Mouse (Mus musculus) midbrain, embryonic 11.5 days (tissue): ENCODE measurements at regions not wholly inside any gene's neighbourhood (a gene's known extent, or its start where the extent isn't known, plus 50 kb on each side); places are given as distances from the start of the nearest gene placed in this dataset.
A peak's percentile ranks its signal among the peaks of the same experiment; 100 is the strongest.

Experiments
- ATAC-seq: fragments of 200-750 bp; cut with Nextera tagmentation; 2 replicates; pipeline ENCODE4 v1.8.0; 2017; ENCODE audit warnings: moderate TSS enrichment, moderate library complexity; ENCODE audit not compliant: low FRiP score
- DNase-seq: peaks from one replicate; pipeline ENCODE4 v3.0.0; 2015; ENCODE audit warnings: low spot score; ENCODE audit errors: missing footprints
- H3K27ac ChIP-seq: fragments of 300-500 bp; sonication (generic); 2 replicates; pipeline ENCODE4 v1.5.1; 2014; ENCODE audit warnings: low read depth, low read length
- H3K27me3 ChIP-seq: fragments of 300-500 bp; sonication (generic); 2 replicates; pipeline ENCODE4 v1.6.1; 2014; ENCODE audit warnings: mild to moderate bottlenecking, low read length, moderate library complexity, mixed read lengths; ENCODE audit not compliant: control insufficient read depth, insufficient read depth
- H3K36me3 ChIP-seq: fragments of 300-500 bp; sonication (generic); 2 replicates; pipeline ENCODE4 v1.6.1; 2014; ENCODE audit warnings: mild to moderate bottlenecking, low read length, moderate library complexity, mixed read lengths; ENCODE audit not compliant: control insufficient read depth, insufficient read depth
- H3K4me1 ChIP-seq: fragments of 300-500 bp; sonication (generic); 2 replicates; pipeline ENCODE4 v1.6.1; 2014; ENCODE audit warnings: low read length; ENCODE audit not compliant: control insufficient read depth, insufficient read depth
- H3K4me2 ChIP-seq: fragments of 300-500 bp; sonication (generic); 2 replicates; pipeline ENCODE4 v1.6.1; 2014; ENCODE audit warnings: mild to moderate bottlenecking, moderate library complexity
- H3K4me3 ChIP-seq: fragments of 300-500 bp; sonication (generic); 2 replicates; pipeline ENCODE4 v1.5.1; 2014; ENCODE audit warnings: low read depth, low read length
- H3K9ac ChIP-seq: fragments of 300-500 bp; sonication (generic); 2 replicates; pipeline ENCODE4 v1.6.1; 2014; ENCODE audit warnings: low read length
- H3K9me3 ChIP-seq: fragments of 300-500 bp; sonication (generic); 2 replicates; pipeline ENCODE4 v1.6.1; 2016; ENCODE audit warnings: low read length; ENCODE audit not compliant: control insufficient read depth
- WGBS: fragments of 180-500 bp; shearing (Covaris S2); extraction: QIAGEN DNeasy Blood & Tissue Kit; methylation state at CpG from one replicate; pipeline ENCODE4 v1.1.7; 2014; 5-methylcytosine and 5-hydroxymethylcytosine counted together

DNA sequence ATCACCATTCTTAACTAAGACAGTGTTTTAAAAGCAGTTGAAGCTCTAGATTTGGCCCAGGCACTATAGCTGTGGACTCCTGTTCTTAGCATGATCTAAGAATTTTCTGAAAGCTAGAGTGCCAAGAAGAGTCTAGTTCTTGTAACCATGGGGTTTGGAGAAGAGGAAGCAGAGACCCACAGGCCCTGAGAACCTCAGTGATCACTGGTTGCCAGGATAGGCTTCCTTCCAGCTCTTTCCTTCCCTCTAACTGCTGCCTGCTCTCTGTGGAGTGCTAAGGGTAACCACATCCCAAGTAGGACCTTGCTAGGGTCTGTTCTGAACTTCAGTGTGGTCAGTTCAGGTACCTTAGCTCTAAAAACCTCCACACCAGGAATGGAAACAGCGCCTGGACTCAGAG, 81.0 kb upstream of the Arhgap5 start:
- ATAC-seq, result no peak
- no peak for DNase-seq
- WGBS, result 94% methylated on average over 1 of the region's 1 CpGs

DNA sequence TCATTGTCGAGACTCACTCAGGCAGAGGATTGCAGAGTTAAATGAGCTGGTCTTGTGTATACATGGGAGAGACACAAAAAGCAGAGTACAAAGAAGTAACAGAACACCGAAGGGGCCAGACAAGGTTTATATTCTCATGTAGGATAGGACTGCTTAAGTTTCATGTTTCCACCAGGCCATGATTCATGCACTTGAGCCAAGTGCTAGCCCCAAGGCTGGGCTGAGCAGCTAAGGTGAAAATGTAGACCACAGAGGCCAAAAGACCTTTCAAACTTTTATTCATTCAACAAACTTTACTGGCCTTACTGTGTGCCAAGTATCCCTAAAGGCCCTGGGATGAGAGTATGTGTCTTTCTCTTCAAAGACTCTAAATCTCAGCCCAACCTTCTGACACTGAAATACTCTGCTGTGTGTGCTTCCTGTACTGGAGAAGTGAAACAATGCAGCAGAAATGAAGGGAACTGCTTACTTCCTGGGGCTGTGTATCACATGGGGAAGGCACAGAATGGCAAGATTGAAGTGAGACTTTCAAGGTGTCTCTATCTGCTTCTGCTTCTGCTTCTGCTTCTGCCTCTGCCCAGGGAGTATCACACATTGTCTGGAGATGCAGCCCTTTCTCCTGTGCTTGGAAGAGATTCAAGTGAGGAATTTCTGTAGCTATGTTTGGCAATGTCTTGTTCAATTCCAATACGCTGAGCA, 79.3 kb upstream of the Arhgap5 start:
- DNase-seq (peak; percentile 65), ATAC-seq (no peak)
- WGBS, result 82% methylated on average over 3 of the region's 3 CpGs
- Histone ChIP-seq H3K27ac (no peak overlapping the region), H3K4me1 (no peaks in the 10 kb centered on the region), H3K9me3 (no peaks in the 10 kb centered on the region), H3K27me3 (no peaks in the 10 kb centered on the region), H3K36me3 (no peaks in the 10 kb centered on the region), H3K4me3 (no peak overlapping the region), H3K4me2 (no peak overlapping the region), H3K9ac (no peak overlapping the region)

More for the DNA sequence above, 81.0 kb upstream of the Arhgap5 start:
- no peaks in the 10 kb centered on the region for H3K4me1 ChIP-seq
- H3K9me3 ChIP-seq, result no peaks in the 10 kb centered on the region
- H3K27ac ChIP-seq, result no peak overlapping the region
- H3K4me3 ChIP-seq, result no peak overlapping the region
- H3K4me2 ChIP-seq, result no peak overlapping the region
- no peaks in the 10 kb centered on the region for H3K36me3 ChIP-seq
- H3K27me3 ChIP-seq, result no peaks in the 10 kb centered on the region
- no peak overlapping the region for H3K9ac ChIP-seq

DNA sequence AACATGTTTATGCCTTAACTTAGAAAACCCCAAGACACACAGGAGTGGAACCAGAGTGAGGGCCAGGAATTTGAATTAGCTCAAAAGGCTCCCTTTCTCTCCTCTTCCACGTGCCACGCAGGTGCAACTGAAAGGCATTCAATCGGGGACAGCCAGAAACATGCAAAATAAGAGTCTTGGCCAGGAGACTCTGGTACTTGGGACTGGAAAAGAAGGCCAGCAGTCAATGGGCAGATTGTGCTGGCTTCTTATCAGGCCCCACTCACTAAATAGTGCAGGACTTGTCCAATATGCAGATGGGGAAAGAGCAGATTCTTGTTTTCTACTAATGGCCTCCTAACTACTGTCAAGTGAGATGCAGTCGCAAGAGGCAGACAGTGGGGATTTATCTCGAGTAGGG, 73.8 kb upstream of the Arhgap5 start:
- Histone ChIP-seq H3K9me3 (no peaks in the 10 kb centered on the region), H3K4me2 (no peak overlapping the region), H3K36me3 (no peaks in the 10 kb centered on the region), H3K4me1 (no peaks in the 10 kb centered on the region), H3K27ac (no peak overlapping the region), H3K27me3 (no peaks in the 10 kb centered on the region), H3K9ac (no peak overlapping the region), H3K4me3 (no peak overlapping the region)
- DNase-seq (no peak), ATAC-seq (no peak)
- WGBS, result 76% methylated on average over 5 of the region's 5 CpGs

DNA sequence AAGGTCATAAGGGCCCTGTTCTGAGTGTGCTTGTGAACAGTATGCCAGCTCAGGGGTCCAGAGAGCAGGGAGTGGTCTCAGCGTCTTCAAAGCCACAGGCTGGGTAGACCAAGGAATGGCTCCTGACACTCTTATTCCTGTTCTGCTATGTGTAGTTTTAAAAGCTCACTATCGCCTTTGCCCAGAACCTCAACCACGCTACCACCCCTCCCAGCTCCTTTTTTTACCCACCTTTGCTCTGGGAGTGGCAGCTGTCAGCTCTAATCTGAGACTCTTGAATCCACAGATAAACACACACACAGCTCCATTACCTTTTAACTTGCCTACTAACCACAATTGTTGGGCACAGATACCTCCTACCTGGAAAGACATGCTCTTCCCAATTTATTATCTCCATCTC, 71.8 kb upstream of the Arhgap5 start:
- Histone ChIP-seq H3K4me1 (no peaks in the 10 kb centered on the region), H3K9ac (no peak overlapping the region), H3K27ac (no peak overlapping the region), H3K27me3 (no peaks in the 10 kb centered on the region), H3K4me2 (no peak overlapping the region), H3K4me3 (no peak overlapping the region), H3K9me3 (no peaks in the 10 kb centered on the region), H3K36me3 (no peaks in the 10 kb centered on the region)
- DNase-seq (no peak), ATAC-seq (no peak)
- 94% methylated on average over 3 of the region's 3 CpGs for WGBS

DNA sequence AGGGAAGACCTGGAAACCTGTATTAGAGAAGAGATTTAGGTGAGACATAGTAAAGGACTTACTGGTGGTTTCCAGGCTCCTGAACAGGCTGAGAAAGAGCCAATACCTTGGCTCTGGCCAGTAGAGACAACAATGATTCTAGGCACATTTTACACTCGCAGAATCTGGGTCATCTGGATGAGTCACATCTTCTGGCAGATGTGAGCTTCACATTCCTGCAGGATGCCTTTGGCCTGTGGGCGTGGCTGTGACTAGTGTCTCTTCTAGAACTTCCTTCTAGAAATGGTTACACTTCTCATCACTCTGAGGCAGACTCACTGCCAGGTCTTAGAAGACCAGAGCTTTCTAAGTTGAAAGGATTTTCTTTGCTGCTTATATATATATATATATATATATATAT, 69.8 kb upstream of the Arhgap5 start:
- 81% methylated on average over 2 of the region's 2 CpGs for WGBS
- Histone ChIP-seq H3K9me3 (no peaks in the 10 kb centered on the region), H3K27me3 (no peaks in the 10 kb centered on the region), H3K4me2 (no peak overlapping the region), H3K4me3 (no peak overlapping the region), H3K27ac (no peak overlapping the region), H3K4me1 (no peaks in the 10 kb centered on the region), H3K36me3 (no peaks in the 10 kb centered on the region), H3K9ac (no peak overlapping the region)
- ATAC-seq, result no peak
- DNase-seq, result no peak

DNA sequence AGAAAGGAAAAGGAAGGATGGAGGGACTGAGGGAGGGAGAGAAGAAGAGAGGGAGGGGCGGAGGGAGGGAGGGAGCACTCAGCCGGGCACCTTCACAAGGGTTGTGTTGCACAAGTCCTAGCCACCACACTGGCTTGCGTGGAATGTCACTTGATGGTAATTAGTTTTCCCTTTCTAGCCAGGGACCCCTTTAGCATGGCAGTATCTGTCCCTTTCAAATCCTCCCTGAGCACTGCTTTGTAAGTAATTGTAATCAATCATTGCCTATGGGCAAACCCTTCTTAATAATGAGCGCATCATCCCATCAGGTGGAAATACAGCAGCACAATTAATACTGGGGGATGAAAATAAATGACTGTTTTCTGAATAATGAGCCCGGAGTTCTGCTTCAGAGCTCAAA, 68.5 kb upstream of the Arhgap5 start:
- H3K4me1 ChIP-seq, result no peaks in the 10 kb centered on the region
- no peak overlapping the region for H3K4me3 ChIP-seq
- H3K4me2 ChIP-seq, result no peak overlapping the region
- no peak overlapping the region for H3K27ac ChIP-seq
- WGBS, result 69% methylated on average over 5 of the region's 5 CpGs
- ATAC-seq (0 out of 2 replicates have a peak, but pooled peaks have one; percentile 24), DNase-seq (no peak)
- H3K9ac ChIP-seq, result no peak overlapping the region
- H3K36me3 ChIP-seq, result no peaks in the 10 kb centered on the region
- no peaks in the 10 kb centered on the region for H3K27me3 ChIP-seq
- no peaks in the 10 kb centered on the region for H3K9me3 ChIP-seq

DNA sequence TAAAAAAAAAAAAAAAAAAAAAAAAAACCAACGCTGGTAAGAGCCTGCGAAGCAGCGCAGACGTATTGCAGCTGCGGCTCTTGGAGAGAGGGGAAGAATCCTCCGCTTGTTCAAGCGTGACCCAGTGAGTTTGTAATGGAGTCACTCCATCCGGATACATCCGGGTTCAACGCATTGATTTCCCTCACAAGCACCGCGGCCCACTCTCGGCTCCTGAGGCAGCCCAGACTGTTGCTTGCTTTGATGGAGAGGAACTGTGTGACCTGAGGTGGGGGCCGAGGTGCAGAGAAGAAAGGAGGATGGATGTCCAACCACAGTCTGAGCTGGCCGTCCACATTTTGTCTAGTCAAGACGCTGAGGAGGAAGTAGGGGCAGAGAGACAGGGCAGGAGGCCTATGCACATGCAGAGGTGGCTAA, 68.0 kb upstream of the Arhgap5 start:
- no peak for DNase-seq
- WGBS, result 61% methylated on average over 16 of the region's 16 CpGs
- no peaks in the 10 kb centered on the region for H3K9me3 ChIP-seq
- no peaks in the 10 kb centered on the region for H3K27me3 ChIP-seq
- H3K4me1 ChIP-seq, result no peaks in the 10 kb centered on the region
- H3K4me3 ChIP-seq, result no peak overlapping the region
- no peak overlapping the region for H3K27ac ChIP-seq
- peak; percentile 61; the same call in 1 of the 2 replicates for ATAC-seq
- no peak overlapping the region for H3K4me2 ChIP-seq
- no peak overlapping the region for H3K9ac ChIP-seq
- no peaks in the 10 kb centered on the region for H3K36me3 ChIP-seq

DNA sequence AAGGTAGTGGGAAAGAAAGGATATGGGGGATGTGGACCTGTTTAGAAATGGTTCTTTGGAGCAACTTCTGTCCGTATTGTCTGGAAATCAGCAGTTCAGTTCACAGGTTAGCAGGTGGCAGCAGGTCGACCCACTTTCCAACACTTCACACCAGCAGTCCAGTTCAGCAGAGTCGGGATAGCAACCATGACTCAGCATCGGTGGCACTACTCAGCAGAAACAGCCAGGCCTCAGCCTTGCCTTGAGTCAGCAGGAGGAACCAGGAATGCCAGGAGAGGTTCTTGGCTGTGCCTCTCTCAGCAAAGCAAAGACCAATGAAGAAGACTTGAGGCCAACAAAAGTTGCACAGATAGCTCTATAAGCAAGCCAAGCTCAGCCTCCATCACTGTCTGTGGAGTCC, 66.8 kb upstream of the Arhgap5 start:
- Histone ChIP-seq H3K4me3 (no peak overlapping the region), H3K4me2 (no peak overlapping the region), H3K9ac (no peak overlapping the region), H3K27ac (no peak overlapping the region), H3K4me1 (no peaks in the 10 kb centered on the region), H3K9me3 (no peaks in the 10 kb centered on the region), H3K27me3 (no peaks in the 10 kb centered on the region), H3K36me3 (no peaks in the 10 kb centered on the region)
- WGBS, result 90% methylated on average over 4 of the region's 4 CpGs
- DNase-seq (no peak), ATAC-seq (no peak)

DNA sequence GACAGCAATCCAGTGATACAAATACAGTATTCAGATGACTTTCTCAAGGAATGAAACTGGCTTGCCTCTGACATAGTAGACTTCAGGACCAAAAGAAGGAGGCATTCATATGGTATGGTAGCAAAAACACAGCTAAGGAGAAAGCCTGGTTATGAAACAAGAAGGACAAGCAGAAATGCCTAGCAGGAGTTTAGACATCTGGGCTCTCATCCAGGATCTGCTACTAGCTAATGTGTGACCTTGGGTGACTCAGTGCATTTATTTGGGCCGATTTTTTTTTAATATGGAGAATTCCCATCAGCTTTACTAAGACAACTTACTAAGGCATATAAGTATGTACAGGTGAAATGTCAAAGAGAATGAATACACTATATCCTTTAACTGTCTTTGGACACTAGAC, 64.5 kb upstream of the Arhgap5 start:
- Histone ChIP-seq H3K27ac (no peak overlapping the region), H3K4me2 (no peak overlapping the region), H3K4me1 (no peaks in the 10 kb centered on the region), H3K9ac (no peak overlapping the region), H3K4me3 (no peak overlapping the region), H3K27me3 (no peaks in the 10 kb centered on the region), H3K36me3 (no peaks in the 10 kb centered on the region), H3K9me3 (no peaks in the 10 kb centered on the region)
- no peak for DNase-seq
- WGBS, result 81% methylated on average over 1 of the region's 1 CpGs
- no peak for ATAC-seq
